Mouse (Mus musculus): ENCODE measurements around the gene Olfr430. TPM values are rescaled to one million over a fixed set of nuclear protein-coding genes. Genes with fewer than 3 reads are reported as not detected.
"Not testable (repeated sequence)": the region's sequence is repeated elsewhere in the genome, so short reads cannot be mapped to it uniquely, and the experiment has no call there.

The Olfr430 gene
- not detected in 2 replicates for polyA plus RNA-seq (2015; fragmentation: Nextera tagmentation; extraction: Ambion mirVana)

DNA sequence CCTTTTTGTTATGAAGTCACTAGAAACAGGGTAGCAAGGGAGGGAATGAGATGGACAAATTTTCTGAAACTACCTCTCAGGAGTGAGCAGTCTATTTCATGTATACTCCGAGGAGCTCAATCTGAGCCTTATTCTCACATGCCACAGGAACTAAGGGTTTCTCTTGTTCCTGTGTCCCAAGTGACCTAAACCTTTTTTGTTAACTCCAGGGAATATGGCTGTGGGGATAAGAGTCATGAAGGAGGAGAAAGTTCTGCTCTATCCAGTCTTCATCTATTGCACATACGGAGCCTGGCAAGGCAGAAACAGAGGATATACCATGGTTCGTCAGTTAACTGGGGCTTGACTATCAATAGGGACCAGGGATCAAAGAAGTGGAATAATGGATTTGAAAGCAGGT lies at the start of gene Olfr430:
TSS of gene Olfr430 (plus strand) at position 301 of the 400 bp plus-strand sequence.
- H3K36me3 ChIP-seq = no peaks in the 10 kb centered on the region
- no peak within 1 kb of the TSS for H3K27ac ChIP-seq
- no peaks in the 10 kb centered on the region for H3K4me1 ChIP-seq (replicated peaks)
- no peak within 1 kb of the TSS for H3K9ac ChIP-seq
- no peak within 1 kb of the TSS for H3K4me2 ChIP-seq (replicated peaks)
- no peak within 1 kb of the TSS for H3K4me3 ChIP-seq (replicated peaks)
- H3K9me3 ChIP-seq = no peaks in the 10 kb centered on the region
- ATAC-seq = no peak
- H3K27me3 ChIP-seq (replicated peaks) = no peaks in the 10 kb centered on the region
- WGBS = 90% methylated on average over 3 of the region's 3 CpGs

DNA sequence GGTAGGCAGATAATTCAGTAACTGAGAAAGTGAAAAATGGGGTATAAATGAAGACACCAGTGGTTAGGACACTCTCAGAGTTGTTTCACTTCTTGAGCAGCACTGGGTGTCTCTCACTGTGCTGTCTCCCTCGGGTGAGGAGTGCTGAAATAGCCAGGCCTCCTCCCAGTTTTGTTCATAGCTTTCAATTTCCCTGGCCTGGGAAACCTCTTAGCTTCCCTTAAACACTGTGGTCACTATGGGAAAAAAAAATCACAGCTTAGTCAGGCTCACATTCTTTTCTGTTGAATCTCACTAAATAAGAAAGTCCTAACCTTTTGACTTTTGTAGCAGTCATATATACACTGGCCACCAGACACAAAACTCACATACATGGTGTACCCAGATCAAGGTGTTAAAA lies 34.7 kb upstream of the Olfr430 start, which contains the start of gene Ifi205:
TSS of gene Ifi205 (minus strand) at position 113 of the 400 bp plus-strand sequence.
- WGBS = 31% methylated on average over 1 of the region's 1 CpGs

DNA sequence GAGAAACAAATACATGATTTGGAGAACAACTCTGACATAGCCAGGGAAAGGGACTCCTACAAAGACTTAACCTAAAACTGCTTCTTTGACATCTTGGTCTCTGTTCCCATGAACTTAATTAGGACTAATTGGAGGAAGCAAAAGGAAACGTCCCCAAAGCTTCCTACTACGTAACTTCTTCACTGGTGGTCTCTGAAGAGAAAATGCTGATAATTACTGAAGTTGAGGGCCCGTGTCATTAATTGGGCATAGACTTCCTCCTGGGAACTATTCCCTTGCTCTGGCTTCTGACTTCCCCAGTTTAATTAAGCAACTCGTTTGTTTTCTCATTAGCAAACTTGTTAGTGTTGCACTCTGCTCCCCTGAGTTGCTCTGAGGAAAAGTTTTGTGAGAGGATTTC lies 30.6 kb upstream of the Olfr430 start:
- H3K4me2 ChIP-seq (replicated peaks) = no peak overlapping the region

More for the DNA sequence above, 34.7 kb upstream of the Olfr430 start, which contains the start of gene Ifi205:
- Histone ChIP-seq H3K4me2 (replicated peaks) (no peak within 1 kb of the TSS), H3K4me3 (replicated peaks) (no peak within 1 kb of the TSS), H3K36me3 (no peaks in the 10 kb centered on the region), H3K9me3 (no peaks in the 10 kb centered on the region), H3K27me3 (replicated peaks) (no peaks in the 10 kb centered on the region), H3K9ac (no peak within 1 kb of the TSS), H3K4me1 (replicated peaks) (no peaks in the 10 kb centered on the region), H3K27ac (no peak within 1 kb of the TSS)
- ATAC-seq = no peak

DNA sequence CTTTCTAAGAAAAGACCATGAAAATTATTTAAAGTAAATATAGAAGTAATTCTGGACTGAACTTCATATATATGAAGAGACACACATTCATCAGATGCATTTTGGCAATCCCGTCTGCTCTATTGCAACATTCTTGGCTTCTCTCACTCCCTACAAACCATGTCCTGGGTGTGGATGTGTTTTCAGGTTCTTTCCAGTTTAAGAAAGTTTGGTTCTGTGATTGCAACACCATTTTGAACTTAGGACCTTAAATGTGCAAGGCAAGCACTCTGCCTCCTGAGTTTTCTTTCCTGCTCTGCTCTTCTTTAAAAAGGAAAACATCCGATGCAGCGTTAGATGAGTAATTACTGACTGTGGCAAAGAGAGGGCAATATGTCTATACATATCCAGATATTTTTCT lies 27.9 kb upstream of the Olfr430 start:
- Histone ChIP-seq H3K4me3 (replicated peaks) (no peak overlapping the region), H3K4me1 (replicated peaks) (no peaks in the 10 kb centered on the region), H3K9ac (no peak overlapping the region), H3K27ac (no peak overlapping the region), H3K36me3 (no peaks in the 10 kb centered on the region), H3K27me3 (replicated peaks) (no peaks in the 10 kb centered on the region), H3K9me3 (no peaks in the 10 kb centered on the region), H3K4me2 (replicated peaks) (no peak overlapping the region)
- WGBS = 64% methylated on average over 3 of the region's 3 CpGs
- no peak for ATAC-seq

More for the DNA sequence above, 30.6 kb upstream of the Olfr430 start:
- Histone ChIP-seq H3K4me3 (replicated peaks) (no peak overlapping the region), H3K27me3 (replicated peaks) (no peaks in the 10 kb centered on the region), H3K27ac (no peak overlapping the region), H3K36me3 (no peaks in the 10 kb centered on the region), H3K9me3 (no peaks in the 10 kb centered on the region), H3K9ac (no peak overlapping the region), H3K4me1 (replicated peaks) (no peaks in the 10 kb centered on the region)
- ATAC-seq = no peak
- 75% methylated on average over 4 of the region's 4 CpGs for WGBS

DNA sequence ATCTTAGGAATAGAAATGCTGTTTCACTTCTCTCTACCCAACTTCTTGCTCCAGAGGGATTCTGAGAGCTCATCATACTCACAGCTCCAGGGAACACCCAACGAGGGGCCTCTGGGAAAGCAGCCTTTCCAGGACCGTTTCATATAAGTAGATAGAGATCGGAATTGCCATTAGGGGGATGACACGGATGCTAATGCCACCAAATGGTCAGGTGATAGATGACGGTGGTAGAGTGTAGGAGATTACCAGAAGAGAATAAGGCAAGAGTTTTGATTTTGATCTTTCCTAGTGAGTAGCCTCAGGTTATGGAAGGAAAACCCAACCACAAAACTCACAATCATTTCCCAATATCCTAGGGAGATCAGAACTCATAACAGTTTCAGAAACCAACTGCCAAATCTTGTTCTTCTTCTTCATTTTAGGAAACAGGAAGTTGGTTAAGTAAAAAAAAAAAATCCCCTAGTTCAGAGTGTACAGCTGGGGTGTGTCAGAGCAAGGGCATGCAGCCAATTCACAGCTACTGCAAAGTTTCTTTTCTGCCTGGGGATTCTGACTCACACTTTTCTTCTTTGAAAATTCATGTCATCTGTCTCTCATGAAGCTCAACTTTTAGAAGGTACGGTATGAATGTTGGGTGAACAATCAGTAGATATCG lies 25.8 kb upstream of the Olfr430 start, which contains the start of gene Olfr433:
TSS of gene Olfr433 (plus strand) at position 183 of the 655 bp plus-strand sequence.
- Histone ChIP-seq H3K9me3 (no peaks in the 10 kb centered on the region), H3K27me3 (replicated peaks) (no peaks in the 10 kb centered on the region), H3K4me3 (replicated peaks) (no peak within 1 kb of the TSS), H3K9ac (no peak within 1 kb of the TSS), H3K36me3 (no peaks in the 10 kb centered on the region), H3K27ac (no peak within 1 kb of the TSS), H3K4me2 (replicated peaks) (no peak within 1 kb of the TSS), H3K4me1 (replicated peaks) (no peaks in the 10 kb centered on the region)
- ATAC-seq = no peak; the same call in 1 of the 2 replicates
- WGBS = 71% methylated on average over 7 of the region's 7 CpGs

DNA sequence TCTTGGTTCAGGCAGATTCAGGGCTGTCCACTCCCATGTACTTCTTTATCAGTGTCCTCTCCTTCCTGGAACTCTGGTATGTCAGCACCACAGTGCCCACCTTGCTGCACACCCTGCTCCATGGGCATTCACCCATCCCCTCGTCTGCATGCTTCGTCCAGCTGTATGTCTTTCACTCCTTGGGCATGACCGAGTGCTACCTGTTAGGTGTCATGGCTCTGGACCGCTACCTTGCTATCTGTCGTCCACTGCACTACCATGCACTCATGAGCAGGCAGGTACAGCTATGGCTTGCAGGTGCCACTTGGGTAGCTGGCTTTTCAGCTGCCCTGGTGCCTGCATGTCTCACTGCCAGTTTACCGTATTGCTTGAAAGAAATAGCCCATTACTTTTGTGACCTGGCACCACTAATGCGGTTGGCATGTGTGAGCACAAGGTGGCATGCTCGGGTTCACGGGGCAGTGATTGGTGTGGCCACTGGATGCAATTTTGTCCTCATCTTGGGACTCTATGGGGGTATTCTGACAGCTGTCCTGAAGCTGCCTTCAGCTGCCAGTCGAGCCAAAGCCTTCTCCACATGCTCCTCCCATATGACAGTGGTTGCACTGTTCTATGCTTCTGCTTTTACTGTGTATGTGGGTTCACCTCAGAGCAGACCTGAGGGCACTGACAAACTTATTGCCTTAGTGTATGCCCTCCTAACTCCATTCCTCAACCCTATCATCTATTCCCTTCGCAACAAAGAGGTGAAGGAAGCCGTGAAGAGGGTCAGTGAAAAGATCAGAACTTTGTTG lies 24.1 kb upstream of the Olfr430 start:
- H3K9ac ChIP-seq; H3K4me3 ChIP-seq (replicated peaks); ATAC-seq; H3K4me2 ChIP-seq (replicated peaks); H3K27ac ChIP-seq; H3K36me3 ChIP-seq; H3K27me3 ChIP-seq (replicated peaks); H3K4me1 ChIP-seq (replicated peaks); H3K9me3 ChIP-seq: not testable (repeated sequence)
- WGBS = 91% methylated on average over 12 of the region's 12 CpGs

DNA sequence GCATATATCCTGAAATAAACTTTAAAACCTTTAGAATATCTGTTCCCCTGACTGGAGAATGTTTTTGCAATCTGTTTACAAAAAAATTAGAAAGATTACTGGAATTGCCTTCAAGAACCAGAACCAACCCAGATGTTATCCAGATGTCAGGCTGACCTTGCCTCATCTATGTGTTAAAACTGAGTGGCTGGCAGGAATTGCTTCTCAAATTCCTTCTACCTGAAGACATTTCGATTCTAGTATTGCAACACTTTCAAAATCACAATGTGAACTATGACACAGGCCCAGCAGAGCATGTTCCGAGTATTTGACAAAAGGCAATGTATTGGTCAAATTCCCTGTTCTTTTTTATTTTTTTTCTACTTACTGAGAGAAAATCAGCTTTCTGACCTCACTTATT lies 22.0 kb upstream of the Olfr430 start:
- no peak for ATAC-seq
- no peak overlapping the region for H3K4me3 ChIP-seq (replicated peaks)
- no peaks in the 10 kb centered on the region for H3K27me3 ChIP-seq (replicated peaks)
- no peaks in the 10 kb centered on the region for H3K4me1 ChIP-seq (replicated peaks)
- no peak overlapping the region for H3K9ac ChIP-seq
- H3K36me3 ChIP-seq = no peaks in the 10 kb centered on the region
- 53% methylated on average over 2 of the region's 2 CpGs for WGBS
- no peaks in the 10 kb centered on the region for H3K9me3 ChIP-seq
- no peak overlapping the region for H3K27ac ChIP-seq
- H3K4me2 ChIP-seq (replicated peaks) = no peak overlapping the region

DNA sequence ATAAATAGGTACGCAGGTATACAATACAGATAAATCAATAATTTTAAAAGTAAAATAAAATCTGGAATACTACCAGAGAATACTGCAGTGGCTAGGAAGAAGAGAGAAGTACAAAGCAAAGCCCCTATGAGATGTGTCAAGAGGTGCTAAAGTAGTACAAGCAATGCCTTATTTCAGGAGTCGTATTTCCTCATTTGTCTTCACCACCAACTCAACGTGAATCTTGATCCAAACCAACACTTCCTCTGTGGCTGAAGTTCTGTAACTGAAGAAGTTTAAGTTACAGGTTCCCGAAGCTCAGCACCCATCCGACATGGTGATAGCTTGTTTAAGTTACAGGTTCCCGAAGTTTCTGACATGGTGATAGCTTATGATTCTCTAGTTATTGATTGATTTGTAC lies 18.2 kb upstream of the Olfr430 start:
- H3K27me3 ChIP-seq (replicated peaks); H3K27ac ChIP-seq; H3K4me1 ChIP-seq (replicated peaks); H3K4me2 ChIP-seq (replicated peaks); H3K4me3 ChIP-seq (replicated peaks); H3K9me3 ChIP-seq; H3K9ac ChIP-seq; H3K36me3 ChIP-seq; ATAC-seq: not testable (repeated sequence)
- 71% methylated on average over 6 of the region's 6 CpGs for WGBS

DNA sequence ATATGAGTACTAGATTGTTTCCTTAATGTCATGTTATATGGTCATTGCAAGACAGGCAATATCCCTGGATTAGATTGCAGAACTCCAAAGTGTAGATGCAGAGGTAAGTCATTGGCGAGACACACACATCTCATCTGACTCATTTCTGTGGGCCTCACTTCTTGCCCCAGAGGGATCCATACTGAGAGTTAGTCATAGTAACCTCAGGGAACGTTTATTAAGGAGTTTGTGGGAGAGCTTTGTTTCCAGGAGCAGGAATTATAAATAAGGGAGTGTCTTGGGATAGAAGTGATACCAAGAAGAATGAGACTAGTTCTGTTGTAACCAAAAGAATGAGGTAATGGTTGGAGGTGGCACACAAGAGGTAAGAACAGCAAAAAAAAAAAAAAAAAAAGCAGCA lies 17.5 kb upstream of the Olfr430 start, which contains the start of gene Olfr432:
TSS of gene Olfr432 (plus strand) at position 313 of the 400 bp plus-strand sequence.
- no peaks in the 10 kb centered on the region for H3K36me3 ChIP-seq
- no peak for ATAC-seq
- no peak within 1 kb of the TSS for H3K9ac ChIP-seq
- no peak within 1 kb of the TSS for H3K27ac ChIP-seq
- WGBS = 71% methylated on average over 2 of the region's 2 CpGs
- no peaks in the 10 kb centered on the region for H3K4me1 ChIP-seq (replicated peaks)
- H3K4me2 ChIP-seq (replicated peaks) = no peak within 1 kb of the TSS
- H3K9me3 ChIP-seq = no peaks in the 10 kb centered on the region
- H3K27me3 ChIP-seq (replicated peaks) = no peaks in the 10 kb centered on the region
- H3K4me3 ChIP-seq (replicated peaks) = no peak within 1 kb of the TSS

DNA sequence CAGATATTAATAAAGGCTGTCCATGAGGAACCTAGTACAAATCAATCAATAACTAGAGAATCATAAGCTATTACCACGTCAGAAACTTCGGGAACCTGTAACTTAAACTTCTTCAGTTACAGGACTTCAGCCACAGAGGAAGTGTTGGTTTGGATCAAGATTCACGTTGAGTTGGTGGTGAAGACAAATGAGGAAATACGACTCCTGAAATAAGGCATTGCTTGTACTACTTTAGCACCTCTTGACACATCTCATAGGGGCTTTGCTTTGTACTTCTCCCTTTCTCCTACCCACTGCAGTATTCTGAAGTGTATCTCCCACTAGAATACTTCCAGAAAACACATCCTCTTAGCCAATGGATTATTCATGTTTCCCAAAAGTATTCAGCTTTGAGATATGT lies 17.0 kb upstream of the Olfr430 start:
- not testable (repeated sequence) for H3K4me1 ChIP-seq (replicated peaks); H3K9me3 ChIP-seq; H3K27me3 ChIP-seq (replicated peaks); H3K36me3 ChIP-seq; H3K4me3 ChIP-seq (replicated peaks); H3K27ac ChIP-seq; H3K4me2 ChIP-seq (replicated peaks); ATAC-seq; H3K9ac ChIP-seq
- 65% methylated on average over 4 of the region's 4 CpGs for WGBS

DNA sequence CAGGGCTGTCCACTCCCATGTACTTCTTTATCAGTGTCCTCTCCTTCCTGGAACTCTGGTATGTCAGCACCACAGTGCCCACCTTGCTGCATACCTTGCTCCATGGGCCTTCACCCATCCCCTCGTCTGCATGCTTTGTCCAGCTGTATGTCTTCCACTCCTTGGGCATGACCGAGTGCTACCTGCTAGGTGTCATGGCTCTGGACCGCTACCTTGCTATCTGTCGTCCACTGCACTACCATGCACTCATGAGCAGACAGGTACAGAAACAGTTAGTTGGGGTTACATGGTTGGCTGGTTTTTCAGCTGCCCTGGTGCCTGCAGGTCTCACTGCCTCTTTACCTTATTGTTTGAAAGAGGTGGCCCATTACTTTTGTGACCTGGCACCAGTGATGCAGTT lies 15.9 kb upstream of the Olfr430 start:
- Histone ChIP-seq H3K27ac (no peak overlapping the region), H3K27me3 (replicated peaks) (no peaks in the 10 kb centered on the region), H3K4me1 (replicated peaks) (no peaks in the 10 kb centered on the region), H3K4me2 (replicated peaks) (no peak overlapping the region), H3K36me3 (no peaks in the 10 kb centered on the region), H3K4me3 (replicated peaks) (no peak overlapping the region), H3K9ac (no peak overlapping the region), H3K9me3 (no peaks in the 10 kb centered on the region)
- no peak for ATAC-seq
- WGBS = 90% methylated on average over 4 of the region's 4 CpGs

DNA sequence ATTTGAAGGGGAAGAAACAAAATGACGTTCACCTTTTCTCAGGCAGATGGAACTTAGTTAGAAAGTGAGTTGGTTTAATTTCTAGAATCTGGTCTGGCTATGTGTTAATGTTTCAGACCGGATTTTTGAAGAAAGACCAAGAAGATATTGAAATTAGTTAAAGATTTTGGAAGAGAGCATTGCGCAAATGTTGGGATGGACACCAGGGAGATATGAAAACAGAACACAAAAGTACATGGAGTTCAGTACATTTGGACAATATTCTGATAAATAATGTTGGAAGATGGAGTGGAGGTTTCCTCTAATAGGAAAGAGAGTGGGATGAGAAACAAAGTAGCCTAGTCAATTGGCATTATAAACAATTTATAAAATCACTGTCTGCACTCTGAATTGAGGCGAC lies 14.9 kb upstream of the Olfr430 start:
- ATAC-seq = no peak
- Histone ChIP-seq H3K4me1 (replicated peaks) (no peaks in the 10 kb centered on the region), H3K36me3 (no peaks in the 10 kb centered on the region), H3K4me2 (replicated peaks) (no peak overlapping the region), H3K27me3 (replicated peaks) (no peaks in the 10 kb centered on the region), H3K27ac (no peak overlapping the region), H3K9ac (no peak overlapping the region), H3K4me3 (replicated peaks) (no peak overlapping the region), H3K9me3 (no peaks in the 10 kb centered on the region)
- WGBS = 80% methylated on average over 4 of the region's 4 CpGs

Measured in intestine, embryonic 15.5 days (tissue).